Mouse (Mus musculus) CH12.LX (cell line): ENCODE results near the gene Nrxn3. TPM values are rescaled to one million over a fixed set of nuclear protein-coding genes. Genes with fewer than 3 reads are reported as not detected.

ENCODE experiments used
- DNase-seq: peaks from one replicate; pipeline ENCODE4 v3.0.0-alpha.2; 2013; ENCODE audit errors: extremely low read depth
- H3K27ac ChIP-seq: 2 replicates; pipeline ENCODE4 v1.5.1; 2012; ENCODE audit warnings: low read depth, mild to moderate bottlenecking, control low read depth, moderate library complexity; ENCODE audit not compliant: insufficient read depth
- H3K27me3 ChIP-seq: replicated peaks from 2 replicates; pipeline ENCODE3; 2012; ENCODE audit warnings: inconsistent platforms
- H3K36me3 ChIP-seq, 2 experiments: replicated peaks in 1 of 2; 2 replicates each; pipeline versions ENCODE3 to v1.6.1; 2012; ENCODE audit warnings: inconsistent platforms in 1 of 2, low read length in 1 of 2, mild to moderate bottlenecking in 1 of 2, mixed read lengths in 1 of 2, moderate library complexity in 1 of 2; ENCODE audit not compliant: control insufficient read depth in 1 of 2, insufficient read depth in 1 of 2
- H3K4me1 ChIP-seq, 2 experiments: 2 replicates each; pipeline ENCODE4 v1.6.1; 2012; ENCODE audit warnings: inconsistent platforms in 1 of 2, moderate library complexity in 1 of 2; ENCODE audit not compliant: insufficient read depth in 2 of 2, control insufficient read depth in 1 of 2
- H3K4me2 ChIP-seq: 2 replicates; pipeline ENCODE4 v1.6.1; 2012; ENCODE audit warnings: low read depth, mild to moderate bottlenecking, control low read depth; ENCODE audit not compliant: poor library complexity, insufficient read depth, severe bottlenecking
- H3K4me3 ChIP-seq, 3 experiments: fragments of 150-350 bp in 1 of 3; sonication (generic) in 1 of 3; replicated peaks in 1 of 3; 2 replicates each; pipeline versions ENCODE3 to v1.5.1; 2011 to 2012; ENCODE audit warnings: low read depth in 2 of 3, low read length in 2 of 3, mild to moderate bottlenecking in 2 of 3, moderate library complexity in 2 of 3, control low read depth in 1 of 3, improper control_type of control experiment in 1 of 3, inconsistent platforms in 1 of 3, mixed read lengths in 1 of 3; ENCODE audit not compliant: poor library complexity in 1 of 3
- H3K79me2 ChIP-seq: replicated peaks from 2 replicates; pipeline ENCODE4 v1.6.1; 2012; ENCODE audit warnings: mild to moderate bottlenecking, moderate library complexity; ENCODE audit not compliant: control insufficient read depth, poor library complexity, insufficient read depth, severe bottlenecking; ENCODE audit errors: extremely low read depth
- H3K9ac ChIP-seq: 2 replicates; pipeline ENCODE4 v1.6.1; 2012; ENCODE audit warnings: low read depth, mild to moderate bottlenecking, control low read depth, moderate library complexity; ENCODE audit not compliant: insufficient read depth
- H3K9me3 ChIP-seq: replicated peaks from 2 replicates; pipeline ENCODE3; 2012; ENCODE audit warnings: low read length, inconsistent platforms, mixed read lengths
- BHLHE40 ChIP-seq: IDR thresholded peaks from 2 replicates; pipeline ENCODE4 v1.6.1; 2011; ENCODE audit warnings: mild to moderate bottlenecking, low read depth, low read length, improper control_type of control experiment
- CHD1 ChIP-seq: IDR thresholded peaks from 2 replicates; pipeline ENCODE4 v1.6.1; 2012; ENCODE audit warnings: low read depth, low read length, improper control_type of control experiment, inconsistent platforms
- CTCF ChIP-seq, 2 experiments: IDR thresholded peaks in 1 of 2; conservative IDR thresholded peaks in 1 of 2; 2 replicates each; pipeline ENCODE4 v1.5.1; 2011 to 2012; ENCODE audit warnings: low read depth in 2 of 2, low read length in 2 of 2, improper control_type of control experiment in 1 of 2, inconsistent platforms in 1 of 2, mild to moderate bottlenecking in 1 of 2, moderate library complexity in 1 of 2
- E2F4 ChIP-seq: IDR thresholded peaks from 2 replicates; pipeline ENCODE4 v1.6.1; 2011; ENCODE audit warnings: low read depth, low read length, improper control_type of control experiment; ENCODE audit not compliant: insufficient replicate concordance
- ELF1 ChIP-seq: IDR thresholded peaks from 2 replicates; pipeline ENCODE4 v1.6.1; 2014; ENCODE audit warnings: low read depth, mild to moderate bottlenecking, inconsistent platforms, low read length, improper control_type of control experiment
- ETS1 ChIP-seq: conservative IDR thresholded peaks from 2 replicates; pipeline ENCODE4 v1.6.1; 2012; ENCODE audit warnings: low read depth, mild to moderate bottlenecking, inconsistent platforms, low read length, improper control_type of control experiment, moderate library complexity
- GABPA ChIP-seq: IDR thresholded peaks from 2 replicates; pipeline ENCODE4 v1.6.1; 2012; ENCODE audit warnings: low read depth, low read length, improper control_type of control experiment, inconsistent platforms; ENCODE audit not compliant: insufficient replicate concordance
- HCFC1 ChIP-seq: IDR thresholded peaks from 2 replicates; pipeline ENCODE4 v1.6.1; 2012; ENCODE audit warnings: low read depth, mild to moderate bottlenecking, inconsistent platforms, low read length, improper control_type of control experiment
- IRF4 ChIP-seq: IDR thresholded peaks from 2 replicates; pipeline ENCODE4 v1.6.1; 2014; ENCODE audit warnings: low read depth, mild to moderate bottlenecking, inconsistent platforms, low read length, improper control_type of control experiment
- JUN ChIP-seq: IDR thresholded peaks from 2 replicates; pipeline ENCODE4 v1.6.1; 2011; ENCODE audit warnings: low read depth, mild to moderate bottlenecking, low read length, improper control_type of control experiment, moderate library complexity; ENCODE audit not compliant: insufficient read depth
- JUND ChIP-seq: conservative IDR thresholded peaks from 2 replicates; pipeline ENCODE4 v1.6.1; 2011; ENCODE audit warnings: low read depth, low read length, improper control_type of control experiment
- KAT2A ChIP-seq: IDR thresholded peaks from 2 replicates; pipeline ENCODE4 v1.6.1; 2012; ENCODE audit warnings: low read length, improper control_type of control experiment, inconsistent platforms; ENCODE audit not compliant: insufficient replicate concordance
- MAX ChIP-seq: IDR thresholded peaks from 2 replicates; pipeline ENCODE4 v1.6.1; 2011; ENCODE audit warnings: low read length, improper control_type of control experiment
- MEF2A ChIP-seq: IDR thresholded peaks from 2 replicates; pipeline ENCODE4 v1.6.1; 2014; ENCODE audit warnings: low read depth, mild to moderate bottlenecking, inconsistent platforms, low read length, improper control_type of control experiment, borderline replicate concordance
- MXI1 ChIP-seq: IDR thresholded peaks from 2 replicates; pipeline ENCODE4 v1.6.1; 2011; ENCODE audit warnings: mild to moderate bottlenecking, low read depth, low read length, improper control_type of control experiment
- PAX5 ChIP-seq: IDR thresholded peaks from 2 replicates; pipeline ENCODE4 v1.6.1; 2012; ENCODE audit warnings: low read length, inconsistent platforms, mixed read lengths
- POLR2A ChIP-seq: IDR thresholded peaks from 2 replicates; pipeline ENCODE4 v1.6.1; 2011; ENCODE audit warnings: low read depth, mild to moderate bottlenecking, improper control_type of control experiment, low read length
- RAD21 ChIP-seq: IDR thresholded peaks from 2 replicates; pipeline ENCODE4 v1.6.1; 2011; ENCODE audit warnings: low read depth, mild to moderate bottlenecking, low read length, improper control_type of control experiment, moderate library complexity
- RCOR1 ChIP-seq: conservative IDR thresholded peaks from 2 replicates; pipeline ENCODE4 v1.6.1; 2012; ENCODE audit warnings: low read depth, mild to moderate bottlenecking, inconsistent platforms, low read length, improper control_type of control experiment
- SIN3A ChIP-seq: IDR thresholded peaks from 2 replicates; pipeline ENCODE4 v1.6.1; 2012; ENCODE audit warnings: low read length, improper control_type of control experiment, inconsistent platforms
- SMC3 ChIP-seq: IDR thresholded peaks from 2 replicates; pipeline ENCODE4 v1.6.1; 2011; ENCODE audit warnings: low read depth, low read length, improper control_type of control experiment
- TCF12 ChIP-seq: IDR thresholded peaks from 2 replicates; pipeline ENCODE4 v1.6.1; 2014; ENCODE audit warnings: low read depth, mild to moderate bottlenecking, inconsistent platforms, low read length, improper control_type of control experiment
- UBTF ChIP-seq: IDR thresholded peaks from 2 replicates; pipeline ENCODE4 v1.6.1; 2012; ENCODE audit warnings: low read depth, mild to moderate bottlenecking, inconsistent platforms, low read length, improper control_type of control experiment, moderate library complexity
- USF1 ChIP-seq: IDR thresholded peaks from 2 replicates; pipeline ENCODE4 v1.6.1; 2014; ENCODE audit warnings: low read depth, mild to moderate bottlenecking, inconsistent platforms, low read length, improper control_type of control experiment
- ZC3H11A ChIP-seq: IDR thresholded peaks from 2 replicates; pipeline ENCODE4 v1.6.1; 2012; ENCODE audit warnings: low read depth, mild to moderate bottlenecking, inconsistent platforms, low read length, improper control_type of control experiment
- ZMIZ1 ChIP-seq: IDR thresholded peaks from 2 replicates; pipeline ENCODE4 v1.6.1; 2012; ENCODE audit warnings: low read depth, mild to moderate bottlenecking, inconsistent platforms, low read length, improper control_type of control experiment
- ZNF384 ChIP-seq: IDR thresholded peaks from 2 replicates; pipeline ENCODE4 v1.6.1; 2012; ENCODE audit warnings: low read depth, low read length, improper control_type of control experiment, inconsistent platforms
- dilution Hi-C: fragments of 300-500 bp; cut with MboI; formaldehyde crosslinking; loops from 2 replicates; pipeline ENCODE4 v1.14.3; 2020; ENCODE audit warnings: low sequenced_read_pairs; ENCODE audit not compliant: extremely low pct_unique_long_range_greater_than_20kb, extremely low pct_ligation_motif_present
- in situ Hi-C: fragments of 300-500 bp; cut with MboI; formaldehyde crosslinking; loops from 3 replicates; pipeline ENCODE4 v1.14.3; 2019; ENCODE audit warnings: low sequenced_read_pairs, low pct_ligation_motif_present, low pct_unique_long_range_greater_than_20kb, mixed read lengths
- polyA plus RNA-seq: library from polyadenylated mRNA; unstranded; fragments of >175 nt; gene quantifications from 2 replicates; pipeline ENCODE4 v1.2.1, GENCODE M21; 2012; ENCODE audit warnings: low read depth; ENCODE audit not compliant: insufficient read length
- total RNA-seq, 2 experiments: library from RNA; depleted of rRNA; stranded (reverse); fragments of 300-350 nt in 1 of 2; fragments of >200 nt in 1 of 2; gene quantifications; 2 replicates each; pipeline ENCODE4 v1.2.3; 2012 to 2014

The Nrxn3 gene
- total and polyA plus RNA-seq, 3 experiments, result 0.04 to 0.17 (median 0.09) TPM

GRCm38 (mm10) chr12:89260076-89260475 is 537.4 kb downstream of the Nrxn3 start:
- Histone ChIP-seq H3K4me1 (no peaks in the 10 kb centered on the region), H3K27me3 (no peaks in the 10 kb centered on the region), H3K79me2 (no peaks in the 10 kb centered on the region), H3K27ac (no peak overlapping the region), H3K4me3 (no peak overlapping the region), H3K9me3 (no peaks in the 10 kb centered on the region), H3K9ac (no peak overlapping the region), H3K36me3 (no peaks in the 10 kb centered on the region), H3K4me2 (no peak overlapping the region)
- DNase-seq, result no peak
- dilution Hi-C loops, result no loop called here
- in situ Hi-C loops, result no loop called here
- no peak for TF ChIP-seq BHLHE40
- TF ChIP-seq JUN, result no peak
- no peak for TF ChIP-seq MAX
- no peak for TF ChIP-seq KAT2A
- no peak for TF ChIP-seq E2F4
- no peak for TF ChIP-seq HCFC1
- TF ChIP-seq ELF1, result no peak
- no peak for TF ChIP-seq MXI1
- no peak for TF ChIP-seq SMC3
- no peak for TF ChIP-seq CTCF (conservative IDR thresholded peaks at IDR 0.05 in 1 of 2, IDR thresholded peaks at IDR 0.05 in 1 of 2; ENCODE audit: low read depth in 2 of 2, low read length in 2 of 2)
- TF ChIP-seq MEF2A, result no peak
- TF ChIP-seq POLR2A, result no peak
- no peak for TF ChIP-seq USF1
- no peak for TF ChIP-seq ZC3H11A
- TF ChIP-seq ETS1, result no peak
- TF ChIP-seq IRF4, result no peak
- TF ChIP-seq ZMIZ1, result no peak
- no peak for TF ChIP-seq GABPA
- TF ChIP-seq SIN3A, result no peak
- no peak for TF ChIP-seq PAX5

DNA sequence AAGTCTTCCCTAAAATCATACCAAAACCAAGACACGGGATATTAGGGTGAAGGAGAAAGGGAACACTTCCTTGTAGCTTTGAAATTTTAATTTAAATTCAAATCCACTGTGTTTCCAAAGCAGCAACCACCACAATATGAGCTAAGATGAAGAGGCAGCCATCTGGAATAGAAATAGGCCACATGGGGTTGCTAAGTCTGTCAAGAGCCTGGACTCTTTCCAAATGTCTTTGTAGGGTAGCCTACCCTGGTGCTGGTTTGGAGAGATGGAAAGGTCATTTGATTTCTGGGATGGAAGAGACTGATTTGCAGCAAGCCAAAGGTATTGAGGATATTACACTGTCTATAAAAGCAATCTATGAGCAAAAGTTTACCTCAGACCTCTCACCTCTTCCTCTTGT is 539.6 kb downstream of the Nrxn3 start:
- dilution Hi-C loops, result no loop called here
- no peaks in the 10 kb centered on the region for H3K27me3 ChIP-seq
- DNase-seq, result no peak

More for the DNA sequence above, 539.6 kb downstream of the Nrxn3 start:
- H3K79me2 ChIP-seq, result no peaks in the 10 kb centered on the region
- in situ Hi-C loops, result no loop called here
- H3K27ac ChIP-seq, result no peak overlapping the region
- no peak overlapping the region for H3K4me3 ChIP-seq
- H3K4me1 ChIP-seq, result no peaks in the 10 kb centered on the region
- TF ChIP-seq MAX (no peak), GABPA (no peak), PAX5 (no peak), POLR2A (no peak), KAT2A (no peak), UBTF (no peak), RAD21 (no peak), IRF4 (no peak), RCOR1 (no peak), ETS1 (no peak), JUND (no peak), TCF12 (no peak), SMC3 (no peak), USF1 (no peak), CHD1 (no peak), HCFC1 (no peak), ZNF384 (no peak)
- H3K9ac ChIP-seq, result no peak overlapping the region
- H3K36me3 ChIP-seq, result no peaks in the 10 kb centered on the region
- H3K9me3 ChIP-seq, result no peaks in the 10 kb centered on the region
- H3K4me2 ChIP-seq, result no peak overlapping the region
